Mouse (Mus musculus) forebrain, embryonic 14.5 days (tissue): Measurements from ENCODE around the gene Snx29. TPM values are rescaled to one million over a fixed set of nuclear protein-coding genes. Genes with fewer than 3 reads are reported as not detected.
A peak's percentile ranks its signal among the peaks of the same experiment; 100 is the strongest.
"Not testable (repeated sequence)": the region's sequence is repeated elsewhere in the genome, so short reads cannot be mapped to it uniquely, and the experiment has no call there.

ENCODE experiments used
- ATAC-seq: fragments of 200-750 bp; cut with Nextera tagmentation; 2 replicates; pipeline ENCODE4 v1.8.0; 2017; ENCODE audit warnings: mild to moderate bottlenecking, moderate library complexity
- DNase-seq: peaks from one replicate; pipeline ENCODE4 v3.0.0-alpha.2; 2015; ENCODE audit warnings: low spot score
- H3K27ac ChIP-seq: fragments of 300-500 bp; sonication (generic); 2 replicates; pipeline ENCODE4 v1.5.1; 2014; ENCODE audit warnings: low read depth, mild to moderate bottlenecking, control low read depth, low read length, moderate library complexity
- H3K27me3 ChIP-seq: fragments of 300-500 bp; sonication (generic); replicated peaks from 2 replicates; pipeline ENCODE4 v1.6.1; 2014; ENCODE audit warnings: low read length, control low read depth, mixed read lengths; ENCODE audit not compliant: control insufficient read depth, insufficient read depth
- H3K36me3 ChIP-seq: fragments of 300-500 bp; sonication (generic); 2 replicates; pipeline ENCODE4 v1.6.1; 2014; ENCODE audit warnings: low read length, control low read depth; ENCODE audit not compliant: control insufficient read depth, insufficient read depth
- H3K4me1 ChIP-seq: fragments of 300-500 bp; sonication (generic); 2 replicates; pipeline ENCODE4 v1.6.1; 2014; ENCODE audit warnings: antibody characterized with exemption, low read length, control low read depth; ENCODE audit not compliant: control insufficient read depth, insufficient read depth
- H3K4me2 ChIP-seq: fragments of 300-500 bp; sonication (generic); 2 replicates; pipeline ENCODE4 v1.6.1; 2014; ENCODE audit warnings: mild to moderate bottlenecking, control low read depth, low read length
- H3K4me3 ChIP-seq: fragments of 300-500 bp; sonication (generic); 2 replicates; pipeline ENCODE4 v1.5.1; 2014; ENCODE audit warnings: low read depth, low read length, control low read depth
- H3K9ac ChIP-seq: fragments of 300-500 bp; sonication (generic); 2 replicates; pipeline ENCODE4 v1.6.1; 2014; ENCODE audit warnings: mild to moderate bottlenecking, low read length, control low read depth, moderate library complexity
- H3K9me3 ChIP-seq: fragments of 300-500 bp; sonication (generic); replicated peaks from 2 replicates; pipeline ENCODE4 v1.6.1; 2016; ENCODE audit warnings: low read length, control low read depth, mixed read lengths; ENCODE audit not compliant: control insufficient read depth
- WGBS: fragments of 180-500 bp; shearing (Covaris S2); extraction: QIAGEN DNeasy Blood & Tissue Kit; methylation state at CpG from one replicate; pipeline ENCODE4 v1.1.7; 2014; 5-methylcytosine and 5-hydroxymethylcytosine counted together
- polyA plus RNA-seq: library from polyadenylated mRNA; unstranded; fragments of >200 nt; fragmentation: Nextera tagmentation; extraction: Ambion mirVana; gene quantifications from 2 replicates; pipeline ENCODE4 v1.2.1, GENCODE M21; 2014

Gene Snx29
- polyA plus RNA-seq, 1 experiment from 2014 or later, result 3.8 TPM

DNA sequence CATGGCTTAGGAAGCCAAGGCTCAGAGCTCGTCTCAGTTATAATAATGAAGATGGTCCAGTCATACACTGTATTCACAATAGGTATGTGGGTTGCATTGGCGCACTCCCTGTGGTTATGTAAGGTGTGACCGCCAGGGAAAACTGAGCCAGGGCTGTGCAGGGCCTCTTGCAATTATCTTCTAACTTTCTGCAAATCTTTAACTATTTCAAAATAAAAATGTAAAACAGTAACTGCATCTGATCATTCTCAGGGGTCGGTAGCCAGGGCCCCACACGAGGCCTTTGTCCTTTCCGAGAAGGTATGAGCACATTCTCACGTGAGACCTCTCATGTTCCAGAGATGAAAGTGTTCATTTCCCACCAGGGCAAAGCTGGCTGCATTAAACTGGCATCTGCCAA, 185.6 kb downstream of the Snx29 start:
- ATAC-seq (no peak), DNase-seq (no peak)
- Histone ChIP-seq H3K4me2 (no peak overlapping the region), H3K36me3 (no peaks in the 10 kb centered on the region), H3K4me1 (peaks cover 5% of the 10 kb centered on the region; the same call in 1 of the 2 replicates), H3K27me3 (no peaks in the 10 kb centered on the region), H3K27ac (no peak overlapping the region), H3K4me3 (no peak overlapping the region), H3K9me3 (no peaks in the 10 kb centered on the region), H3K9ac (no peak overlapping the region)
- WGBS, result 91% methylated on average over 7 of the region's 7 CpGs

DNA sequence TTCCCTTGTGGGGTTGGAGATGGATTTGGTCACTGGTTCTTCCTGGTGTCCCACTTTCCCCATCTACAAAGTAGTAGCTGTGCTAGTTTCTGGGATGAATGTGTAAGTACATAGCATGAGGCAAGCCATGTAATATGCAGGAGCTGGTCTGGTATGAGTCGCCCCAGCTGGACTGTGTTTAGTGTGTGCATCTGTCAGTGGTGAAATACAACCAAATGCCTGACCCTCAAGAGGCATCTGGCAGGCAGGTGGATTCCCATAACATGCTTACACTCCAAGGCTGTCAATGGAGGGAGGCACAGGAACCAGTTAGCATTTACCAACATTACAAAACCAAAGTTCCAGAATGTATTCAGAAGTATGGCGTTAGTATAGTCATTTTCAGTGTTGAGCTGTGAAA, 187.7 kb downstream of the Snx29 start:
- Histone ChIP-seq H3K9ac (no peak overlapping the region), H3K4me3 (no peak overlapping the region), H3K36me3 (no peaks in the 10 kb centered on the region), H3K27ac (no peak overlapping the region), H3K4me2 (no peak overlapping the region), H3K4me1 (peaks cover 3% of the 10 kb centered on the region; the same call in 1 of the 2 replicates), H3K9me3 (no peaks in the 10 kb centered on the region), H3K27me3 (no peaks in the 10 kb centered on the region)
- DNase-seq (no peak), ATAC-seq (no peak)
- 95% methylated on average over 2 of the region's 2 CpGs for WGBS

DNA sequence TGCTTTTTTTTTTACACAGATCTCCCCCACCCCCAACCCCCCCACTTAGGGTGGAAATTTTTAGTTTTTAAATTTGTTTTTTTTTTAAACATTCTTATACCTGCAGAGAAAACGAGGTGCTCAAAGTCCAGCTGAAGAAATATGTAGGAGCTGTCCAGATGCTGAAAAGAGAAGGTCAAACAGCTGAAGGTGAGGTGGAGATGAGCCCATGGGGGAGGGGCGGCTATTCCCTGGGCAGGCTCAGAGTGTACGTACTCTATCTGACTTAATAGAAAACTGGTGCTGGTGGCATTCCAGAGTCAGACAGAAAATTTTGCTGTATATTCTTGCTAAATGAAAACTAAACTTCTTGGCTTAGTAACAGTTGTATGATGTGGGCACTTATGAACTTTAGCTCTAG, 188.1 kb downstream of the Snx29 start:
- Histone ChIP-seq H3K4me2 (no peak overlapping the region), H3K4me3 (no peak overlapping the region), H3K9ac (no peak overlapping the region), H3K27ac (no peak overlapping the region), H3K4me1 (no peaks in the 10 kb centered on the region), H3K27me3 (no peaks in the 10 kb centered on the region), H3K9me3 (no peaks in the 10 kb centered on the region), H3K36me3 (no peaks in the 10 kb centered on the region)
- DNase-seq (no peak), ATAC-seq (no peak)
- WGBS, result 81% methylated on average over 3 of the region's 3 CpGs

DNA sequence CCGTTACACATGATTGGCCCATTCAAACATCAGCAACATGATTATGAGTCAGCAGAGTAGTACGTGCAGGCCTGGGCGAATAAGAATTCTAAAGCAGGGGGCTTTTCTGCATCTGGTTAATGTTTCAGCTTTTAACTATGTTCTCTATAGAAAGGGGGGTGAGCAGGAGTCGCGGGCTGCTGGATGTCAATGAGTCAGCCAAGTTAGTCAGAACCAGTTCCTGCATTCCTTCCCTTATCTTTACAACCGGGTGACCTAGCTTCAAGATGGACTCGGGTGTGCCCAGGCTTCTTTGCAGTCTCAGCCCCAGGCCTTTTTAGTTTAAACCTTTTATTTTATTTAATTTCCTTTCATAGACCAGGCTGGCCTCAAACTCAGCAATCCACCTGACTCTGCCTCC, 189.0 kb downstream of the Snx29 start:
- not testable (repeated sequence) for H3K36me3 ChIP-seq, H3K4me1 ChIP-seq, H3K9me3 ChIP-seq, ATAC-seq, H3K9ac ChIP-seq, H3K27me3 ChIP-seq, H3K4me3 ChIP-seq, H3K27ac ChIP-seq, DNase-seq, H3K4me2 ChIP-seq
- WGBS, result 89% methylated on average over 7 of the region's 7 CpGs

DNA sequence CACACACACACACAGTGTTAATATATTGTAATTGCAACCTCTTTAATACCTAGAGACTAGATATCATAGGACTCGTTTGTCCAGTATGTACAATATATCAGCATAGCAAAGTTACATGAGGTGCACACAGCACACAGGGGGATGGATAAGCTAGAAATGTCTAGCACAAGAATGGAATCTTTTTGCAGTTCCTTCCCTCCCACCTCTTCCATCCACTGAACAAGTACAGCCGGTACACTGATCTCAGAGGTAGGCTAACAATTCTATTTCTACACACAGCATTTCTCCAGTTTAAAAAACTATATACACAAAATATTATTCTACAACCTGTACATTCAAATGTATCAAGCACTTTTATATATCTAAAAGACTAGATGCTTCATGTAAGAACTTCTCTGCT, 194.0 kb downstream of the Snx29 start:
- no peak overlapping the region for H3K4me3 ChIP-seq
- no peak overlapping the region for H3K9ac ChIP-seq
- no peaks in the 10 kb centered on the region for H3K27me3 ChIP-seq
- no peak overlapping the region for H3K4me2 ChIP-seq
- no peaks in the 10 kb centered on the region for H3K4me1 ChIP-seq
- H3K27ac ChIP-seq, result no peak overlapping the region
- no peaks in the 10 kb centered on the region for H3K9me3 ChIP-seq
- DNase-seq (no peak), ATAC-seq (no peak)
- 97% methylated on average over 2 of the region's 2 CpGs for WGBS
- H3K36me3 ChIP-seq, result no peaks in the 10 kb centered on the region; the same call in 1 of the 2 replicates

DNA sequence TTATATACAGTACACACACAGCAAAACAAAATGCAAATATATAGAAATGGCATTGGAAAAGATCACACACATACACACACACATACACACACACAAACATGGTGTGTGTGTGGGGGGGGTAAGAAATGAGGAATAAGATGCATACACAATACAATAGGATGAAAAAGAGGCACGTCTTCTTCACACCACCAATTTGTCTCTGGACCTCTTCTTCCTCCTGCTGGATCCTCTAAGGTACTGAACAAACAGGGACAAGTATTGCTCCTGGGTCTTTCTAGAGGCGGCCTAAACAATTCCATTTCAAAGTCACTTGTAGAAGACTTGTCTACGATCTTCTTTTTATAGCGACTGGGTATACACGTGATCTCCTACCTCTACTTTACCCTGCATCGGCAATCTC, 194.7 kb downstream of the Snx29 start:
- 97% methylated on average over 6 of the region's 6 CpGs for WGBS
- ATAC-seq (no peak), DNase-seq (no peak)
- Histone ChIP-seq H3K4me3 (no peak overlapping the region), H3K27me3 (no peaks in the 10 kb centered on the region), H3K27ac (no peak overlapping the region), H3K9me3 (no peaks in the 10 kb centered on the region), H3K36me3 (no peaks in the 10 kb centered on the region; the same call in 1 of the 2 replicates), H3K9ac (no peak overlapping the region), H3K4me2 (no peak overlapping the region), H3K4me1 (no peaks in the 10 kb centered on the region)

DNA sequence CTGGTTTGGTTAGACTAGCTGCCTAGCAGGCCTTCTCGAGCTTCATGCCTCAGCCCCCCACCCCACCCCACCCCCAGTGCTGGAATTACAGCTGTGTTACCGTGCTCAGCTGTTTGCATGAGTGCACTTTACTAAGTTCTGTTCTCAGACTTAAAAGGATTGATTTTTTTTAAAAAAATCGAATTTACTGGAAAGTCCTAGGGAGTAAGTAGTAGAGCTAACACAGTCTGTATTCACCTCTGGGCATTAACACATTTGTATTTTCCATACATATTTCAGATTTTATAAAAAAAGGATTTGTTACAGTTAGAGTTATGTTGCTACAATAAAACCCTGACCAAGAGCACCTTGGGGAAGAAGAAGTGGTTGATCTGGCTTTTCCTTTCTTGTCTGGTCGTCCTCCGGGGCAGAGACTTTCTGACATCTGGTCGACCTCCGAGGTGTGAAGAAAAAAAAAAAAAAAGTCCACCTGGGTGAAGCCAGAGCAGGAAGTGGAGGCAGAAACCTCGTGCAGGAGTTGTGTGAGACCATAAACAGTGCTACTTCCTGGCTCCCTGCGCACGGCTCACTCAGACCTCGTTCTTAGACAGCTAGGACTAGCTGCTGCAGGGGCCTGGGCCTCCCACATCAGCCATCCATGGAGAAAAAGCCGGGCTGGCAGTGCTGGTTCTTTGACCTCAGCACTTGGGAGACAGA, 196.2 kb downstream of the Snx29 start:
- H3K27me3 ChIP-seq, result no peaks in the 10 kb centered on the region
- WGBS, result 87% methylated on average over 12 of the region's 12 CpGs
- H3K36me3 ChIP-seq, result no peaks in the 10 kb centered on the region; the same call in 1 of the 2 replicates
- H3K4me2 ChIP-seq, result no peak overlapping the region
- H3K27ac ChIP-seq, result no peak overlapping the region
- H3K9ac ChIP-seq, result no peak overlapping the region
- H3K9me3 ChIP-seq, result no peaks in the 10 kb centered on the region
- no peak for ATAC-seq
- DNase-seq, result no peak
- H3K4me1 ChIP-seq, result no peaks in the 10 kb centered on the region
- H3K4me3 ChIP-seq, result no peak overlapping the region

DNA sequence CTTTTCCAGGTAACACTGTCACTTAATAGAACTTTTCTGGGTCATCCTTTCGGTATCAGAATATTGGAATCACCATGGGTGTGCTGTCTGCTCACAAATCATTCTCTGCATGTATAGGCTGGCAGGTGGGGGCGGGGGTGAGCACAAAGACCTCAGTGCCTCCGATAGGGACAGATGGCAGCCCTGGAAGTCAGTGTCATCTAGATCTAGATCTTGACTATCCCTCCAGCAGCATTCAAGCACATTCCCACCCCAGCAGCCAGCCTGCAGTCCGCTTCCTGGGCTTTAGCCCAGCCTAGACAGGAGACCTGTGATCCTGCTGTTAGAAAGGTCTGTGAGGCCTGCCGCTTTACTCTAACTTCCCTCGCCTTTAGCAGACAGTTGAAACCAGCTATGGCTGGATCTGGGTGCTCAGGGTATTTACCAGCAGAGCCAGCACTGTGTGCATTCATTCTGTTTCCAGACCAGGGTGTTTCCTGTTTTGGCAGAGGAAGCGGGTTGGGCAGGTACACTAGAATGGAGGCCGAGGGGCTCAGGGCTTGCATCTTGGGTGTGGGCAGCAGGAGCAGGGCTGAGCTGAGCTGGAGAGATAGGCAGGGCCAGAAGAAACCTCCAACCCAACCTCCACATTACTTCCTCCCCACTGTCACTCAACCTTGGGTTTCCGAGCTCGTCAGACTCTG, 203.5 kb downstream of the Snx29 start:
- DNase-seq, result no peak
- Histone ChIP-seq H3K9ac (no peak overlapping the region), H3K27me3 (no peaks in the 10 kb centered on the region), H3K36me3 (no peaks in the 10 kb centered on the region), H3K27ac (0 out of 2 replicates have a peak overlapping the region, but pooled peaks have one; percentile 9), H3K4me3 (no peak overlapping the region), H3K4me2 (no peak overlapping the region), H3K4me1 (no peaks in the 10 kb centered on the region), H3K9me3 (no peaks in the 10 kb centered on the region)
- WGBS, result 82% methylated on average over 10 of the region's 10 CpGs
- ATAC-seq, result no peak

DNA sequence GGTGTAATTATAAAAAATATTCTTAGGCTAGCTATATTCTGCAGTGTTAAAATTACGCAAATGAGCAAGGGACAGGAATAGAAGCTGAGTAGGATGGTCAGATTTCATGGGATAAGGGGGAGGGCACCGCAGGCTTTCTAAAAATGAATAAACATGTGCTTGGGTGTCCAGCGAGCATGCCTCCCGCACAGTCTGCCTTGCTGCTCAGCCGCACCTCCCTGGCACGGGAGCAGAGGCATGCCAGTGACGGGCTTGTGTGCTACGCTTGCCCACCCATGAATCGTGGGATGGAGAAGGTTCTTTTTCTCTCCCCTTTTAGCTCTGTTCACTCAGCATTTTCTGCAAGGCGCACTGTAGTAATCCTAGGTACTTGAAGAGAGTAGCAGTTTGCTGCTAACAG, 204.3 kb downstream of the Snx29 start:
- no peak for DNase-seq
- ATAC-seq, result 0 out of 2 replicates have a peak, but pooled peaks have one; percentile 33

More for the DNA sequence above, 204.3 kb downstream of the Snx29 start:
- 82% methylated on average over 10 of the region's 10 CpGs for WGBS
- Histone ChIP-seq H3K4me2 (no peak overlapping the region), H3K36me3 (no peaks in the 10 kb centered on the region), H3K9ac (no peak overlapping the region), H3K4me1 (no peaks in the 10 kb centered on the region), H3K9me3 (no peaks in the 10 kb centered on the region), H3K27ac (0 out of 2 replicates have a peak overlapping the region, but pooled peaks have one; percentile 18), H3K4me3 (no peak overlapping the region), H3K27me3 (no peaks in the 10 kb centered on the region)
